In genomic region chr1:54180663-54181062, GRCm38 (mm10) we compare ENCODE assay signal across 24 mouse cellular contexts. TPM values are rescaled to one million over a fixed set of nuclear protein-coding genes. Genes with fewer than 3 reads are reported as not detected.
"Had no signal": no experiment of that assay in that cellular context is flagged by ENCODE, and none has a peak within 500 bp of the region (broad histone marks: within the 10 kb centered on the region; RNA-seq: fewer than 3 reads in every experiment).

No protein-coding gene starts in this region.

- DNase-seq: forebrain, postnatal 0 days; gastrocnemius, postnatal 14 days; gastrocnemius, postnatal 36 days; kidney, adult 11 months; kidney, adult 2 months; kidney, adult 9 months; kidney, postnatal 14 days; kidney, postnatal 36 days; layer of hippocampus, adult 9-11 months; layer of hippocampus, postnatal 36 days; left cerebral cortex, postnatal 4 days; lung, adult 18-20 months had no signal

- H3K9me3 ChIP-seq: heart, embryonic 10.5 days; hindbrain, embryonic 13.5 days; hindbrain, embryonic 15.5 days; kidney, embryonic 15.5 days; limb, embryonic 13.5 days; limb, embryonic 15.5 days; liver, embryonic 12.5 days had no signal

- H3K36me3 ChIP-seq: heart, embryonic 10.5 days; hindbrain, embryonic 13.5 days; hindbrain, embryonic 15.5 days; kidney, embryonic 15.5 days; limb, embryonic 13.5 days; limb, embryonic 15.5 days; liver, embryonic 12.5 days had no signal

- H3K9ac ChIP-seq: forebrain, postnatal 0 days; hindbrain, embryonic 13.5 days; hindbrain, embryonic 15.5 days; kidney, embryonic 15.5 days; limb, embryonic 13.5 days; limb, embryonic 15.5 days; liver, embryonic 12.5 days; liver, embryonic 14.5 days had no signal

- H3K27ac ChIP-seq: heart, embryonic 10.5 days; hindbrain, embryonic 13.5 days; hindbrain, embryonic 15.5 days; hindbrain, postnatal 0 days; kidney, embryonic 15.5 days; kidney, postnatal 0 days; limb, embryonic 13.5 days; limb, embryonic 15.5 days; liver, embryonic 12.5 days; liver, embryonic 14.5 days had no signal

- H3K4me1 ChIP-seq: hindbrain, embryonic 13.5 days; hindbrain, embryonic 15.5 days; kidney, embryonic 15.5 days; limb, embryonic 13.5 days; limb, embryonic 15.5 days; liver, embryonic 12.5 days had no signal

- ATAC-seq: forebrain, postnatal 0 days; hindbrain, postnatal 0 days; intestine, embryonic 16.5 days; liver, embryonic 12.5 days had no signal

- H3K27me3 ChIP-seq: hindbrain, embryonic 13.5 days; hindbrain, embryonic 15.5 days; kidney, embryonic 15.5 days; limb, embryonic 13.5 days; limb, embryonic 15.5 days; liver, embryonic 12.5 days had no signal

- H3K4me2 ChIP-seq: hindbrain, embryonic 13.5 days; hindbrain, embryonic 15.5 days; kidney, embryonic 15.5 days; limb, embryonic 13.5 days; limb, embryonic 15.5 days; liver, embryonic 12.5 days had no signal

- H3K4me3 ChIP-seq: heart, embryonic 10.5 days; hindbrain, embryonic 13.5 days; hindbrain, embryonic 15.5 days; kidney, embryonic 15.5 days; limb, embryonic 13.5 days; limb, embryonic 15.5 days; liver, embryonic 12.5 days had no signal

RNA-seq across cellular contexts. Expression of gene Hecw2, which starts 14.3 kb away (rescaled TPM):
- total RNA-seq: hematopoietic stem cell, adult 5-6 weeks had no signal
